Mouse (Mus musculus): ENCODE measurements around the gene Gm20605. TPM values are rescaled to one million over a fixed set of nuclear protein-coding genes. Genes with fewer than 3 reads are reported as not detected.

The Gm20605 gene
- polyA plus RNA-seq, 1 experiment = 69.4 TPM

DNA sequence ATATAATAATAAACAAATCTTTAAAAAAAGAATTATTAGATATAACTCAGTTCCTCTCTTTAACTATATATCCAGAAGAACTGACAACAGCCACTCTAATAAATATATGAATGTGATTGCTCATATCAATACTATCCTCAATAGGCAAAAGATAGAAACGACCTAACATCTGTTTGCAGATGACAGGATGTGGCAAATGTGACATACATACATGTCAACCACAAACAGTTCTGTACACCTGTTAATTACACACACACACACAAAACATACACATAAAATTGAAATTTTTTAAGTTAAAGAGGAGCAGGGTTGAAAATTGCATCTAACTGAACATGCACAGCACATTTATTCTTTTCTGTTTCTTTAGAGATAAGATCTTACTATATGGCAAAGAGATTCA lies 62.9 kb downstream of the Gm20605 start:
- Histone ChIP-seq H3K4me1 (ENCODE audit: control insufficient read depth, insufficient read depth, insufficient read length) (peaks cover 7% of the 10 kb centered on the region; the same call in 1 of the 2 replicates), H3K4me3 (ENCODE audit: extremely low read depth, insufficient read depth, insufficient read length) (no peak overlapping the region), H3K36me3 (ENCODE audit: control insufficient read depth, insufficient read depth, low read length) (no peaks in the 10 kb centered on the region), H3K27me3 (ENCODE audit: control insufficient read depth, insufficient read depth, low read length) (no peaks in the 10 kb centered on the region), H3K27ac (ENCODE audit: insufficient read depth, low read length) (no peak overlapping the region)
- DNase-seq (ENCODE audit: low read depth in 1 of 2, low spot score in 2 of 2) = no peak
- 11% methylated on average over 1 of the region's 1 CpGs for WGBS
- TF ChIP-seq POLR2A (IDR thresholded peaks at IDR 0.05; ENCODE audit: low read depth, low read length) (no peak), CTCF (IDR thresholded peaks at IDR 0.05; ENCODE audit: extremely low read depth, insufficient read depth, insufficient read length, insufficient replicate concordance) (no peak)

Other genes starting within 250 kb of the Gm20605 start
- 0.02 and 0.06 TPM in 2 replicates for gene Zan, start 152.1 kb upstream of the Gm20605 start, polyA plus RNA-seq (2012; rRNA removed)
- 26.6 and 40.1 TPM in 2 replicates for gene Pop7, start 126.7 kb upstream of the Gm20605 start, polyA plus RNA-seq (2012; rRNA removed)
- gene Gigyf1, start 110.6 kb upstream of the Gm20605 start, polyA plus RNA-seq (2012; rRNA removed) = 40.3 and 49.8 TPM in 2 replicates
- not detected in 2 replicates for gene Epo, start 95.9 kb upstream of the Gm20605 start, polyA plus RNA-seq (2012; rRNA removed)
- 762 and 932 TPM in 2 replicates for gene Gnb2, start 95.7 kb upstream of the Gm20605 start, polyA plus RNA-seq (2012; rRNA removed)
- not detected in 2 replicates for gene Actl6b, start 75.7 kb upstream of the Gm20605 start, polyA plus RNA-seq (2012; rRNA removed)
- gene Tfr2, start 59.3 kb upstream of the Gm20605 start, polyA plus RNA-seq (2012; rRNA removed) = 12.2 and 12.9 TPM in 2 replicates
- 90.3 and 131 TPM in 2 replicates for gene Mospd3, start 28.1 kb upstream of the Gm20605 start, polyA plus RNA-seq (2012; rRNA removed)
- gene Pcolce, start 15.4 kb upstream of the Gm20605 start, polyA plus RNA-seq (2012; rRNA removed) = 69.6 and 88.0 TPM in 2 replicates
- gene Fbxo24, start 173 bp upstream of the Gm20605 start, polyA plus RNA-seq (2012; rRNA removed) = 0.25 and 0.26 TPM in 2 replicates
- gene Lrch4, start 54 bp upstream of the Gm20605 start, polyA plus RNA-seq (2012; rRNA removed) = 249 and 293 TPM in 2 replicates
- gene Sap25, start 12.2 kb downstream of the Gm20605 start, polyA plus RNA-seq (2012; rRNA removed) = 328 and 407 TPM in 2 replicates
- 0.79 and 1.0 TPM in 2 replicates for gene Irs3, start 16.5 kb downstream of the Gm20605 start, polyA plus RNA-seq (2012; rRNA removed)
- gene Agfg2, start 55.6 kb downstream of the Gm20605 start, polyA plus RNA-seq (2012; rRNA removed) = 16.5 and 23.3 TPM in 2 replicates
- gene Nyap1, start 112.4 kb downstream of the Gm20605 start, polyA plus RNA-seq (2012; rRNA removed) = 1.2 and 1.9 TPM in 2 replicates
- gene Tsc22d4, start 116.6 kb downstream of the Gm20605 start, polyA plus RNA-seq (2012; rRNA removed) = 133 and 180 TPM in 2 replicates
- 43.9 and 55.3 TPM in 2 replicates for gene Ppp1r35, start 149.7 kb downstream of the Gm20605 start, polyA plus RNA-seq (2012; rRNA removed)
- gene Mepce, start 158.5 kb downstream of the Gm20605 start, polyA plus RNA-seq (2012; rRNA removed) = 36.9 and 44.4 TPM in 2 replicates
- gene Zcwpw1, start 158.6 kb downstream of the Gm20605 start, polyA plus RNA-seq (2012; rRNA removed) = 1.6 and 2.4 TPM in 2 replicates
- gene Pilra, start 207.1 kb downstream of the Gm20605 start, polyA plus RNA-seq (2012; rRNA removed) = 22.5 and 41.5 TPM in 2 replicates
- gene Pilrb1, start 228.9 kb downstream of the Gm20605 start, polyA plus RNA-seq (2012; rRNA removed) = 22.8 and 40.7 TPM in 2 replicates
- gene Pilrb2, start 242.6 kb downstream of the Gm20605 start, polyA plus RNA-seq (2012; rRNA removed) = 28.8 and 47.8 TPM in 2 replicates